Mouse (Mus musculus) ES-E14 (cell line): ENCODE data around the gene Ablim1. TPM values are rescaled to one million over a fixed set of nuclear protein-coding genes. Genes with fewer than 3 reads are reported as not detected.

Experiments
- DNase-seq: peaks from one replicate; pipeline ENCODE4 v3.0.0-alpha.2; 2013; ENCODE audit warnings: low read depth, low spot score
- H3K27ac ChIP-seq: 2 replicates; pipeline ENCODE4 v1.5.1; 2012; ENCODE audit warnings: low read depth, mild to moderate bottlenecking, low read length, moderate library complexity, mixed read lengths; ENCODE audit not compliant: poor library complexity, insufficient read depth, severe bottlenecking
- H3K36me3 ChIP-seq: 2 replicates; pipeline ENCODE4 v1.6.1; 2012; ENCODE audit warnings: mild to moderate bottlenecking, low read length, moderate library complexity, mixed read lengths; ENCODE audit not compliant: control insufficient read depth, poor library complexity, insufficient read depth, severe bottlenecking
- H3K4me1 ChIP-seq, 2 experiments: fragments of 150-350 bp in 1 of 2; sonication (generic) in 1 of 2; 2 replicates each; pipeline ENCODE4 v1.6.1; 2012; ENCODE audit warnings: low read length in 2 of 2, mild to moderate bottlenecking in 1 of 2, mixed read lengths in 1 of 2; ENCODE audit not compliant: control insufficient read depth in 2 of 2, insufficient read depth in 2 of 2, poor library complexity in 1 of 2
- H3K4me3 ChIP-seq, 2 experiments: fragments of 150-350 bp in 1 of 2; sonication (generic) in 1 of 2; 2 replicates each; pipeline ENCODE4 v1.5.1; 2012; ENCODE audit warnings: low read length in 2 of 2, low read depth in 1 of 2, mild to moderate bottlenecking in 1 of 2, mixed read lengths in 1 of 2; ENCODE audit not compliant: insufficient read depth in 1 of 2, poor library complexity in 1 of 2, severe bottlenecking in 1 of 2
- H3K9ac ChIP-seq: 2 replicates; pipeline ENCODE4 v1.6.1; 2012; ENCODE audit warnings: low read depth, mild to moderate bottlenecking, low read length, mixed read lengths; ENCODE audit not compliant: poor library complexity, insufficient read depth, severe bottlenecking
- H3K9me3 ChIP-seq: fragments of 150-350 bp; sonication (generic); 2 replicates; pipeline ENCODE4 v1.6.1; 2012; ENCODE audit warnings: low read depth, mild to moderate bottlenecking, low read length; ENCODE audit not compliant: control insufficient read depth, insufficient read depth
- CHD2 ChIP-seq: IDR thresholded peaks from 2 replicates; pipeline ENCODE4 v1.6.1; 2014; ENCODE audit warnings: mild to moderate bottlenecking, low read depth, low read length, inconsistent platforms
- HCFC1 ChIP-seq: IDR thresholded peaks from 2 replicates; pipeline ENCODE4 v1.6.1; 2012; ENCODE audit warnings: low read length, inconsistent platforms, borderline replicate concordance; ENCODE audit not compliant: insufficient read depth
- MAFK ChIP-seq: IDR thresholded peaks from 2 replicates; pipeline ENCODE4 v1.6.1; 2014; ENCODE audit warnings: mild to moderate bottlenecking, low read depth, low read length, inconsistent platforms; ENCODE audit not compliant: insufficient read depth
- ZC3H11A ChIP-seq: IDR thresholded peaks from 2 replicates; pipeline ENCODE4 v1.6.1; 2012; ENCODE audit warnings: low read depth, mild to moderate bottlenecking, inconsistent platforms, low read length, borderline replicate concordance
- ZNF384 ChIP-seq: IDR thresholded peaks from 2 replicates; pipeline ENCODE4 v1.6.1; 2012; ENCODE audit warnings: low read depth, low read length, inconsistent platforms
- in situ Hi-C, 2 experiments: fragments of 600-800 bp; cut with MboI; formaldehyde crosslinking; loops; one replicate each; pipeline ENCODE4 v1.15.1; 2025; ENCODE audit warnings: low sequenced_read_pairs in 2 of 2, inconsistent platforms in 1 of 2; ENCODE audit not compliant: unreplicated experiment in 2 of 2
- total RNA-seq: library from RNA; depleted of rRNA; stranded (reverse); fragments of 300-350 nt; gene quantifications from 2 replicates; pipeline ENCODE4 v1.2.3, GENCODE M21; 2012

Gene Ablim1
- total RNA-seq, 1 experiment, result 5.4 TPM

- TF ChIP-seq MAFK, result no peak
- no peak for TF ChIP-seq HCFC1
- in situ Hi-C loops, result loop anchor here (25.0 kb wide), 1 partner anchor 485 kb away; no protein-coding TSS in a partner anchor
- H3K27ac ChIP-seq, result no peak overlapping the region
- no peaks in the 10 kb centered on the region for H3K9me3 ChIP-seq
- no peak for DNase-seq
- peaks cover 0 to 2% of the 10 kb centered on the region in 2 experiments; a peak in 1 of 4 replicates for H3K4me1 ChIP-seq
- H3K4me3 ChIP-seq, result no peak overlapping the region
- no peaks in the 10 kb centered on the region for H3K36me3 ChIP-seq
- no peak overlapping the region for H3K9ac ChIP-seq
Observed at GRCm38 (mm10) chr19:57152357-57152756, 162.4 kb downstream of the Ablim1 start.

- H3K36me3 ChIP-seq, result no peaks in the 10 kb centered on the region
- H3K9me3 ChIP-seq, result no peaks in the 10 kb centered on the region
- no peak overlapping the region for H3K27ac ChIP-seq
- H3K9ac ChIP-seq, result no peak overlapping the region
- no peak overlapping the region for H3K4me3 ChIP-seq
- in situ Hi-C loops, result loop anchor here (25.0 kb wide), 1 partner anchor 486 kb away; no protein-coding TSS in a partner anchor
- DNase-seq, result no peak
- TF ChIP-seq MAFK, result no peak
- no peak for TF ChIP-seq ZNF384
- TF ChIP-seq ZC3H11A, result no peak
- no peak for TF ChIP-seq CHD2
- no peak for TF ChIP-seq HCFC1
- H3K4me1 ChIP-seq, result peaks cover 0 to 6% of the 10 kb centered on the region in 2 experiments; a peak in 1 of 4 replicates
Observed at GRCm38 (mm10) chr19:57151504-57151903, 163.2 kb downstream of the Ablim1 start.

- Histone ChIP-seq H3K36me3 (no peaks in the 10 kb centered on the region), H3K9ac (no peak overlapping the region), H3K27ac (no peak overlapping the region), H3K4me3 (no peak overlapping the region), H3K9me3 (no peaks in the 10 kb centered on the region), H3K4me1 (peaks cover 0 to 6% of the 10 kb centered on the region in 2 experiments; a peak in 1 of 4 replicates)
- no peak for TF ChIP-seq CHD2
- no peak for TF ChIP-seq MAFK
- TF ChIP-seq HCFC1, result no peak
- TF ChIP-seq ZNF384, result no peak
- no peak for TF ChIP-seq ZC3H11A
- DNase-seq, result peak; percentile 64
- in situ Hi-C loops, result loop anchor here (25.0 kb wide), 1 partner anchor 487 kb away; no protein-coding TSS in a partner anchor
Observed at GRCm38 (mm10) chr19:57150275-57150674, 164.4 kb downstream of the Ablim1 start.

- Histone ChIP-seq H3K4me1 (peaks cover 0 to 6% of the 10 kb centered on the region in 2 experiments; a peak in 1 of 4 replicates), H3K9ac (no peak overlapping the region), H3K27ac (no peak overlapping the region), H3K9me3 (no peaks in the 10 kb centered on the region), H3K36me3 (no peaks in the 10 kb centered on the region), H3K4me3 (no peak overlapping the region)
- TF ChIP-seq ZNF384, result no peak
- no peak for TF ChIP-seq HCFC1
- no peak for DNase-seq
- in situ Hi-C loops, result no loop called here
Observed at GRCm38 (mm10) chr19:57147746-57148145, 167.0 kb downstream of the Ablim1 start.

GRCm38 (mm10) chr19:57146936-57147335 is 167.8 kb downstream of the Ablim1 start:
- H3K27ac ChIP-seq, result no peak overlapping the region
- DNase-seq, result peak; percentile 22
- no peak overlapping the region for H3K9ac ChIP-seq
- no peak overlapping the region for H3K4me3 ChIP-seq
- H3K36me3 ChIP-seq, result no peaks in the 10 kb centered on the region
- H3K9me3 ChIP-seq, result no peaks in the 10 kb centered on the region
- peaks cover 0 to 11% of the 10 kb centered on the region in 2 experiments; a peak in 2 of 4 replicates for H3K4me1 ChIP-seq
- no peak for TF ChIP-seq MAFK
- no peak for TF ChIP-seq ZC3H11A
- TF ChIP-seq CHD2, result no peak
- no peak for TF ChIP-seq HCFC1
- TF ChIP-seq ZNF384, result no peak
- in situ Hi-C loops, result no loop called here
